Comparison of ENCODE assay signal across 22 mouse cellular contexts in genomic region chr5:104325029-104325428, GRCm38 (mm10). TPM values are rescaled to one million over a fixed set of nuclear protein-coding genes. Genes with fewer than 3 reads are reported as not detected.
"Had no signal": no experiment of that assay in that cellular context is flagged by ENCODE, and none has a peak within 500 bp of the region (broad histone marks: within the 10 kb centered on the region; RNA-seq: fewer than 3 reads in every experiment).

Gene Mepe (plus strand): TSS chr5:104325329.

- DNase-seq: cerebellum, adult 8-10 months; cerebellum, adult 9-10 months; cerebellum, adult 9-11 months; cerebellum, postnatal 10 days; cerebellum, postnatal 14 days; cerebellum, postnatal 25 days; cerebellum, postnatal 36 days; embryo, embryonic 11 days; forebrain, postnatal 0 days; gastrocnemius, adult 2 months; gastrocnemius, postnatal 10 days; gastrocnemius, postnatal 14 days; gastrocnemius, postnatal 25 days; gastrocnemius, postnatal 36 days; heart, adult 18-20 months; heart, adult 2 months had no signal

RNA-seq across cellular contexts. Expression of gene Mepe, which starts in this region (rescaled TPM):
- total RNA-seq: common myeloid progenitor, adult 5-6 weeks; gastrocnemius, adult 18-20 months; gastrocnemius, adult 2 months; gastrocnemius, adult 8-10 months; gastrocnemius, postnatal 14 days; gastrocnemius, postnatal 25 days; gastrocnemius, postnatal 36 days; gastrocnemius, postnatal 4 days; granulocyte monocyte progenitor cell, adult 5-6 weeks; heart, adult 18-20 months; heart, adult 2 months; heart, adult 8-10 months had no signal
